Mouse (Mus musculus): ENCODE measurements around the gene Pheta1.

DNA sequence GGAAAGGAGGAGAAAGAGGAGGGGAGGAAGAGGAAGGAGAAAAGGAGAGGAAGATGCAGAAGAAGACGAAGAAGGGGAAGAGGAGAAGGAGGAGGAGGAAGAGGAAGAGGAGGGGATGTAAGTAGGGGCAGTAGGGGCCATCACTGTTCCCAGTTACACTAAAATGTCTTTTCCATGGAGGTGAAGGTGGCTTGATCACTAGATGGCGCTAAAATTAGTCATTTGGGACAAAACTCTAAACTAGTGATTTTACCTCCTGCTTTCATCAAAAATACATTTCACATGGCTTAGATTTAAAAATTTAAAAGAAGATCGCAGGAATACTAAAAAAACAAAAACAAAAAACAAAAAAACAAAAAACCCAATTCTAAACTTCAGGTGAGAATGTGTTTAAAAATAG is 44.8 kb downstream of the Pheta1 start:
- TF ChIP-seq FLI1 (IDR thresholded peaks at IDR 0.05; ENCODE audit: low read length) (no peak), GATA1 (IDR thresholded peaks at IDR 0.05; ENCODE audit: borderline replicate concordance, low read length) (no peak)
